Mouse (Mus musculus) intestine, embryonic 14.5 days (tissue): Measurements from ENCODE around the gene Myoc. TPM values are rescaled to one million over a fixed set of nuclear protein-coding genes. Genes with fewer than 3 reads are reported as not detected.
"Not testable (repeated sequence)": the region's sequence is repeated elsewhere in the genome, so short reads cannot be mapped to it uniquely, and the experiment has no call there.

Source experiments
- ATAC-seq: fragments of 200-750 bp; cut with Nextera tagmentation; replicated peaks from 2 replicates; pipeline ENCODE4 v1.8.0; 2017; ENCODE audit warnings: low read depth, moderate number of reproducible peaks, moderate TSS enrichment, moderate library complexity; ENCODE audit not compliant: low FRiP score, low TSS enrichment
- DNase-seq: peaks from one replicate; pipeline ENCODE4 v3.0.0-alpha.2; 2018; ENCODE audit warnings: low spot score
- H3K27ac ChIP-seq: fragments of 300-500 bp; sonication (generic); 2 replicates; pipeline ENCODE4 v1.5.1; 2014; ENCODE audit warnings: low read depth, mild to moderate bottlenecking, control low read depth
- H3K27me3 ChIP-seq: fragments of 300-500 bp; sonication (generic); replicated peaks from 2 replicates; pipeline ENCODE4 v1.6.1; 2014; ENCODE audit warnings: low read length, control low read depth; ENCODE audit not compliant: control insufficient read depth, insufficient read depth
- H3K36me3 ChIP-seq: fragments of 300-500 bp; sonication (generic); 2 replicates; pipeline ENCODE4 v1.6.1; 2014; ENCODE audit warnings: low read length, control low read depth; ENCODE audit not compliant: control insufficient read depth, insufficient read depth
- H3K4me1 ChIP-seq: fragments of 300-500 bp; sonication (generic); replicated peaks from 2 replicates; pipeline ENCODE4 v1.6.1; 2014; ENCODE audit warnings: low read length, control low read depth, mixed read lengths; ENCODE audit not compliant: control insufficient read depth, insufficient read depth
- H3K4me2 ChIP-seq: fragments of 300-500 bp; sonication (generic); 2 replicates; pipeline ENCODE4 v1.6.1; 2014; ENCODE audit warnings: low read length
- H3K4me3 ChIP-seq: fragments of 300-500 bp; sonication (generic); 2 replicates; pipeline ENCODE4 v1.5.1; 2014; ENCODE audit warnings: low read depth, low read length, control low read depth, mixed read lengths
- H3K9ac ChIP-seq: fragments of 300-500 bp; sonication (generic); 2 replicates; pipeline ENCODE4 v1.6.1; 2014; ENCODE audit warnings: mild to moderate bottlenecking, low read length
- H3K9me3 ChIP-seq: fragments of 300-500 bp; sonication (generic); 2 replicates; pipeline ENCODE4 v1.6.1; 2016; ENCODE audit warnings: low read length, control low read depth; ENCODE audit not compliant: control insufficient read depth
- WGBS: fragments of 180-500 bp; shearing (Covaris S2); extraction: QIAGEN DNeasy Blood & Tissue Kit; methylation state at CpG from one replicate; pipeline ENCODE4 v1.1.7; 2014; 5-methylcytosine and 5-hydroxymethylcytosine counted together
- polyA plus RNA-seq: library from polyadenylated mRNA; unstranded; fragments of >200 nt; fragmentation: Nextera tagmentation; extraction: Ambion mirVana; gene quantifications from 2 replicates; pipeline ENCODE4 v1.2.1, GENCODE M21; 2014

Gene Myoc
- polyA plus RNA-seq, 1 experiment from 2014 or later = not detected

DNA sequence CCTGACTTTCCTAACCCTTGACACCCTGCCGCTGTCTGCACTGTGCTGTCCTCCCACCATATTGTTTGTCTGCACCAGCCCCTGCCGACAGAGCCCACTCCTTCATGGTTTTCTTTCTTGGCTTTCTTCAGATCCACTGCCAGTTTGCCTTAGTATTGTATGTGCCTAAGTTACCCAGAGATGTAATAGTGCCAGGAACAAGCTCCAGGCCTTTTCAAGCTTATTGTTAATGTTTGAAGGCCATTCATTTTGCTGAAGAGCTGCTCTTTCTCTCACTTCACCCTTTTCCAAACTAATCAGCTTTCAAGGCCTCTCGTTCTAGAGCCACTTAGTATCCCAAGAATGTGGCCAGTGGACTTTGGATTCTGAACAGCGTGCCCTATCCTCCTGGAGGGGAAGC, 27.8 kb upstream of the Myoc start:
- H3K27me3 ChIP-seq = no peaks in the 10 kb centered on the region
- no peak for ATAC-seq
- 72% methylated on average over 4 of the region's 4 CpGs for WGBS
- no peaks in the 10 kb centered on the region for H3K4me1 ChIP-seq
- H3K9ac ChIP-seq = no peak overlapping the region
- H3K4me2 ChIP-seq = no peak overlapping the region
- no peaks in the 10 kb centered on the region for H3K9me3 ChIP-seq
- H3K4me3 ChIP-seq = no peak overlapping the region
- no peaks in the 10 kb centered on the region for H3K36me3 ChIP-seq
- no peak overlapping the region for H3K27ac ChIP-seq
- no peak for DNase-seq

DNA sequence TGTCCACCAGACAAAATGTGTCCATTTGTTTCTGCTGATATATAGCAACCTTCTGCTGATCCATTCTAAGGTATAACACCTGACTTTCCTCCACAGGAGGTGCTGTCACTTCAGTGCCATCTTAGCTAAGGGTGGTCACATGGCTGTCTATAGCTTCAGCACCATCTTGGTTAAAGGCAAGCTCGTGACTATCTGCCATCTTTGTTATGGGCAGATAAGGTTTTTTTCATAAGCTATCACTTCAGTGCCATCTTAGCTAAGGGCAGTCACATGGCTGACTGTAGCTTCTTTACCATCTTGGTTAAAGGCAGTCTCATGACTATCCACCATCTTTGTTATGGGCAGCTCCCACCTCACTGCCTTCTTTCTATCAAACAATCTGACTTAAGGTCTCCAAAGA, 23.4 kb upstream of the Myoc start:
- DNase-seq = no peak
- Histone ChIP-seq H3K4me2 (no peak overlapping the region), H3K9ac (no peak overlapping the region), H3K4me3 (no peak overlapping the region), H3K27ac (no peak overlapping the region), H3K4me1 (no peaks in the 10 kb centered on the region), H3K9me3 (no peaks in the 10 kb centered on the region), H3K27me3 (no peaks in the 10 kb centered on the region), H3K36me3 (no peaks in the 10 kb centered on the region)
- WGBS = 73% methylated on average over 1 of the region's 1 CpGs
- ATAC-seq = no peak

DNA sequence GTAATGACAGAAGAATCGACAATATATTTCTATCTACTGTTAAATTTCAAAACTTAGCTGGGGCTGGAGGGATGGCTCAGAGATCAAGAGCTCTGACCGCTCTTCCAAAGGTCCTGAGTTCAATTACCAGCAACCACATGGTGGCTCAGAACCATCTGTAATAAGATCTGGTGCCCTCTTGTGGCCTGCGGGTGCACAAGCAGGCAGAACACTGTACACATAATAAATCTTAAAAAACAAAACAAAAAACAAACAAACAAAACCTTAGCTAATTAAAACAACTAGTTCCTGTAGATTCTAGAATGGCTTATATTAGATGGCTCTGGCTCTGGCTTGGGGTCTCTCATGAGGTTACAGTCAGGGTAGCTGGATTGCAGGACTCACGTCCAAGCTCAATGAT, 18.5 kb upstream of the Myoc start:
- Histone ChIP-seq H3K4me2 (no peak overlapping the region), H3K27me3 (no peaks in the 10 kb centered on the region), H3K9ac (no peak overlapping the region), H3K4me1 (peaks cover 8% of the 10 kb centered on the region; the same call in 1 of the 2 replicates), H3K27ac (no peak overlapping the region), H3K36me3 (no peaks in the 10 kb centered on the region), H3K4me3 (no peak overlapping the region), H3K9me3 (no peaks in the 10 kb centered on the region)
- 63% methylated on average over 4 of the region's 4 CpGs for WGBS
- ATAC-seq = no peak
- no peak for DNase-seq

DNA sequence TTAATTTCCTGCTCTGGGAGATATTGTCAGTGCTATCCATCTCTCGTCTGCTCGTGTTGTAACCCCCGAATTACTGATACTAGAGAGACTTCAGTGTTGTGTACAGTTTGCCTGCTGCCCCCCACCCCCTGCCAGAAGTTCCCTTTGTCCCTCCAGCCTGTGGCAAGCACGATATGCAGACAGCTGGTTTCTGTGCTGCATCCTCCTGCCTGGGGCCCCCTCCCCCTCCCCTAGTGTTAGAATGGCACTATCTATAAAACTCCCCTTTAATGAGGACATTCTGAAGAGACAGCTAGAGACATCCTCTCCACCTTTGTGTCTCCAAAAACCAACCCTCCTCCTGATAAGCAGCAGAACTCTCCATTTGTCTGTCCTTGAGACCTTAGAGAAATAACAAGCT, 15.1 kb upstream of the Myoc start:
- Histone ChIP-seq H3K4me2 (no peak overlapping the region), H3K36me3 (no peaks in the 10 kb centered on the region), H3K27ac (no peak overlapping the region), H3K9ac (no peak overlapping the region), H3K4me3 (no peak overlapping the region), H3K4me1 (peaks cover 8% of the 10 kb centered on the region; the same call in 1 of the 2 replicates), H3K9me3 (no peaks in the 10 kb centered on the region), H3K27me3 (no peaks in the 10 kb centered on the region)
- DNase-seq (no peak), ATAC-seq (no peak)
- 19% methylated on average over 4 of the region's 4 CpGs for WGBS

DNA sequence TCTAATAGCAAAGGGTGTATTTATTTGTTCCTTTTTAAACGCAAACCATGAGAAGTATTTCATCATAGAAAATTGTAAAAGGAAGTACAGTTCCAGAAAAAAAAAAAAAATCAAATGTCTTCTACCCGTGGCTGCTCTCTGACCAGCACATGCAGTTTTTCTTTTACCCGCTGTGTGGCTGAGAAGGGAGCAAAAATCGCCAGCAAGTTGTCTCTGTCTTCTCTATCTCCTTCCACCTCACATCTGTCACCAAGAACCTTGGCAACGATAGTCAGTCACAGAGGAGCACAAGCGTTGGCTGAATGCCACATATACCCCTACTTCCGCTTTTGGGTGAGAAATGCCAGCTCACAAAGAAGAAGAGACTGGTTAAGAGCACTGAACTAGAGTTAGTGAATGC, 13.7 kb upstream of the Myoc start:
- Histone ChIP-seq H3K27ac (no peak overlapping the region), H3K4me2 (no peak overlapping the region), H3K4me3 (no peak overlapping the region), H3K4me1 (peaks cover 8% of the 10 kb centered on the region; the same call in 1 of the 2 replicates), H3K27me3 (no peaks in the 10 kb centered on the region), H3K9ac (no peak overlapping the region), H3K36me3 (no peaks in the 10 kb centered on the region), H3K9me3 (no peaks in the 10 kb centered on the region)
- DNase-seq = no peak
- no peak for ATAC-seq
- WGBS = 55% methylated on average over 7 of the region's 7 CpGs

DNA sequence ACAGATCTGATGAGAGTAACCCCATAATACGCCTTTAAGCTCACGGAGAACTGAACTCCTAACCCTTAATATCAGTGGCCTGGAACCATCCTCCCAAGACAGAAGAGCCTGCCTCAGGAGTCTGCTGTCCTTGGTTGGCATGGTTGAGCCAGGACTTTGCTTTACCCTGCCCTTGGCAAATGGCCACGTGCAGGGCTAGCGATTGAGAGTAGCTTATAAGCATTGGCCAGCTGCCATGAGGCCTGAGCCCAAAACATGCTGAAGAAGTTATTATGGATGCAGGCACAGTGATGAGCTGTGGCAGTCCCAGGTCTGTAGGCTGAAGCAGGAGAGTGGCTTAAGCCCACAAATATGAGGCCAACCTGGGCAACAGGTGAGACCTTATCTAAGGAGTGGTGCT, 11.1 kb upstream of the Myoc start:
- not testable (repeated sequence) for ATAC-seq, DNase-seq, H3K36me3 ChIP-seq, H3K27ac ChIP-seq, H3K4me1 ChIP-seq, H3K4me3 ChIP-seq, H3K27me3 ChIP-seq, H3K9me3 ChIP-seq, H3K9ac ChIP-seq, H3K4me2 ChIP-seq
- WGBS = 83% methylated on average over 4 of the region's 4 CpGs

DNA sequence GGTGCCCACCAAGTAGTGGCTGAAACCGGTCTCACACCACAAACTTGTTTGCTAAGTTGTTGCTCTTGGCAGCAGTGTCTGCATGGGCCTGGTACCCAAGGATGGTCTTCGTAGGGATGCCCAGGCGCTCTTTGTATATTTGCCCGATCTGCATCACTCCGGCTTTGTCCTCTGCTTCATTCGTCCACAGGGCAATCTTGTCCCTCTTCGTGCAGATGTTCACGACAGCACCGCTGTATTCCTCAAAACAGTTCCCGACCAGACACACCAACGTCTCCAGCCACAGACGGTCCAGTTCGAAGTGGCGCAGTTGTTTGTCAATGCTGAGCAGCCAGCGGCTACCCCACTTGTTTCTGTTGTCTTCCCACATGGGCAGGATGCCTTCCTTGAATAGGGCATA, 10.6 kb upstream of the Myoc start:
- H3K4me2 ChIP-seq, H3K4me1 ChIP-seq, H3K27me3 ChIP-seq, H3K27ac ChIP-seq, H3K4me3 ChIP-seq, H3K36me3 ChIP-seq, H3K9me3 ChIP-seq, DNase-seq, ATAC-seq, H3K9ac ChIP-seq: not testable (repeated sequence)
- WGBS = 94% methylated on average over 15 of the region's 15 CpGs

DNA sequence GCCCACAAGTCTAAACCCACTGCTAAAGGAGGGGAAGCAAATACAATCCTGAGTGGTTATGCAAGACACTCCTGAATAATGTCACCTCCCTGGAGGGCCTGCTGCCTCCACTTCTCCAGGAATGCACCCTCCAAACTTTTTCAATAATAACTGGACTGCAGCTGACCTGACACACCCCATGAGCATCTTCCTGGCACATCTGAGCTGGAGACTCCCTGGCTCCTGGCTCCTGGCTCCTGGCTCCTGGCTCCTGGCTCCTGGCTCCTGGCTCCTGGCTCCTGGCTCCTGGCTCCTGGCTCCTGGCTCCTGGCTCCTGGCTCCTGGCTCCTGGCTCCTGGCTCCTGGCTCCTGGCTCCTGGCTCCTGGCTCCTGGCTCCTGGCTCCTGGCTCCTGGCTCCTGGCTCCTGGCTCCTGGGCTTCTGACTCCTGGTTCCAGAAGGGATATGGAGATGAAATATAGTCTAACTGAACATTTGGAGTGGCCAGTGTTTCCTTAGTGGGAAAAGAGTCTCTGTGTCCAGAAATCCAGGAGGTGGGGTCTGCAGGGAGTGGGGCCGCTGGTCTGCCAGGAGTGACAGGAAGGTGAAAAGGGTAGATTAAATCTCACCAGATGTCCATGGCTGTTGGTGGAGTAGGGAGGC, 3.5 kb upstream of the Myoc start:
- not testable (repeated sequence) for H3K36me3 ChIP-seq, DNase-seq, H3K4me2 ChIP-seq, ATAC-seq, H3K9ac ChIP-seq, H3K4me3 ChIP-seq, H3K4me1 ChIP-seq, H3K9me3 ChIP-seq, H3K27me3 ChIP-seq, H3K27ac ChIP-seq
- WGBS = 53% methylated on average over 1 of the region's 1 CpGs

DNA sequence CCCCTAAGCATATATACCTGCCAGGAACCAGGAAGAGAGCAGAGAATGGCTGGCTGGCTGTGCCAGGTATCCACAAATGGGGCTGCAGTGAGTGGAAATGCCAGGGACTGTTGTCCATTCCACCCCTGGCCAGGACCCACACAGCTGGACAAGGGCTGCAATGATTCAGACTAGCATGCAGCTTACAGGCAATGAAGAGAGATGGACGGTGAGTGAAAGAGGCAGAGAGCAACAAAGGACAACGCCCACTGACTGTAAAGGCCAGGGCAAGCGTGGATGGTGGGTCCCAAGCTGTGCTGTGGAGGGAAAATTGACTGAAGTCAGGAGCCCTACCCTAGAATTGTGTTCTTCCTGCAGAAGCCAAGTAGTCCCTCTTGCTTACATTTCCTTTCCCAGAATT, 2.4 kb upstream of the Myoc start:
- ATAC-seq (no peak), DNase-seq (no peak)
- no peaks in the 10 kb centered on the region for H3K27me3 ChIP-seq
- no peak overlapping the region for H3K27ac ChIP-seq
- no peaks in the 10 kb centered on the region for H3K4me1 ChIP-seq
- 74% methylated on average over 3 of the region's 3 CpGs for WGBS
- H3K9ac ChIP-seq = no peak overlapping the region
- no peak overlapping the region for H3K4me2 ChIP-seq
- H3K9me3 ChIP-seq = 0 out of 2 replicates have a peak, but pooled peaks cover 10% of the 10 kb centered on the region
- H3K4me3 ChIP-seq = no peak overlapping the region
- no peaks in the 10 kb centered on the region for H3K36me3 ChIP-seq
